Mouse (Mus musculus) liver, adult 2 months (tissue): ENCODE measurements at regions not wholly inside any gene's neighbourhood (a gene's known extent, or its start where the extent isn't known, plus 50 kb on each side); places are given as distances from the start of the nearest gene placed in this dataset.

Source experiments
- DNase-seq: peaks from one replicate; pipeline ENCODE4 v3.0.0-alpha.2; 2011; ENCODE audit warnings: low read depth, low spot score; ENCODE audit errors: extremely low read depth
- H3K27ac ChIP-seq: fragments of 200-500 bp; replicated peaks from 2 replicates; pipeline ENCODE4 v1.5.1; 2012; ENCODE audit warnings: low read depth, mild to moderate bottlenecking, control low read depth, inconsistent platforms, low read length; ENCODE audit not compliant: insufficient read depth
- H3K27me3 ChIP-seq: fragments of 200-500 bp; 2 replicates; pipeline ENCODE4 v1.6.1; 2012; ENCODE audit warnings: mild to moderate bottlenecking, moderate library complexity, low read length, inconsistent platforms; ENCODE audit not compliant: control insufficient read depth, insufficient read depth
- H3K36me3 ChIP-seq: fragments of 200-500 bp; 2 replicates; pipeline ENCODE4 v1.6.1; 2012; ENCODE audit warnings: low read length, inconsistent platforms; ENCODE audit not compliant: control insufficient read depth, insufficient read depth
- H3K4me1 ChIP-seq: fragments of 200-500 bp; 2 replicates; pipeline ENCODE4 v1.6.1; 2011; ENCODE audit warnings: low read length; ENCODE audit not compliant: control insufficient read depth, insufficient read depth
- H3K4me3 ChIP-seq: fragments of 200-500 bp; 2 replicates; pipeline ENCODE4 v1.5.1; 2011; ENCODE audit warnings: low read depth, mild to moderate bottlenecking, control low read depth, low read length, moderate library complexity; ENCODE audit not compliant: insufficient read depth
- H3K79me2 ChIP-seq: fragments of 200-500 bp; 2 replicates; pipeline ENCODE4 v1.6.1; 2012; ENCODE audit warnings: inconsistent platforms, mild to moderate bottlenecking, low read length, moderate library complexity; ENCODE audit not compliant: control insufficient read depth, insufficient read depth
- H3K9ac ChIP-seq: fragments of 200-500 bp; 2 replicates; pipeline ENCODE4 v1.6.1; 2012; ENCODE audit warnings: low read depth, mild to moderate bottlenecking, control low read depth, inconsistent platforms, low read length
- CTCF ChIP-seq: fragments of 200-500 bp; IDR thresholded peaks from 2 replicates; pipeline ENCODE4 v1.5.1; 2011; ENCODE audit warnings: low read depth, low read length, control low read depth
- POLR2A ChIP-seq: fragments of 200-500 bp; IDR thresholded peaks from 2 replicates; pipeline ENCODE4 v1.6.1; 2011; ENCODE audit warnings: low read length, control low read depth; ENCODE audit not compliant: insufficient read depth; ENCODE audit errors: extremely low read depth
- WGBS: fragments of 180-500 bp; shearing (Covaris S2); methylation state at CpG from one replicate; pipeline ENCODE4 v1.1.7; 2018; 5-methylcytosine and 5-hydroxymethylcytosine counted together

DNA sequence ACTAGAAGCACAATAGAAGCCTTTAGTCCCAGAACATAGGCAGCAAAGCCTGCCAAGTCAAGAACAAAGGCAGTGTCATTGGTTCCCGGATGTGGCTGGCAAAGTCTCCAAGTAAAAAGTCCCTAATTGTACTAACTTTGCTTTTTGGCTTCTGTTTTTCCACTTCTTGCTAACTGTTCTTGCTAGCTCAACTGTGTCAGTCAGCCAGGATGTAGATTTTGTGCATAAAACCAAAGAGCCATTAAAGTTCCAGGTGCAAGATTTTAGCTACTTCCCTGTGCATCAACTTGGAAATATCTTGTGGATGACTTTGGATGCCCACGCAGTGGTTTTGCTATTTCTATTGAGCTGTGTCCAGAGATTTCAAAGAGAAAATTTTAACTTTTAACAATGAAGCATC, 560.0 kb upstream of the B3galt2 start:
- Histone ChIP-seq H3K27ac (no peak overlapping the region), H3K9ac (no peak overlapping the region), H3K4me1 (no peaks in the 10 kb centered on the region), H3K36me3 (no peaks in the 10 kb centered on the region), H3K79me2 (no peaks in the 10 kb centered on the region), H3K27me3 (no peaks in the 10 kb centered on the region), H3K4me3 (no peak overlapping the region)
- WGBS = 96% methylated on average over 2 of the region's 2 CpGs
- TF ChIP-seq POLR2A = no peak
- no peak for TF ChIP-seq CTCF
- no peak for DNase-seq

DNA sequence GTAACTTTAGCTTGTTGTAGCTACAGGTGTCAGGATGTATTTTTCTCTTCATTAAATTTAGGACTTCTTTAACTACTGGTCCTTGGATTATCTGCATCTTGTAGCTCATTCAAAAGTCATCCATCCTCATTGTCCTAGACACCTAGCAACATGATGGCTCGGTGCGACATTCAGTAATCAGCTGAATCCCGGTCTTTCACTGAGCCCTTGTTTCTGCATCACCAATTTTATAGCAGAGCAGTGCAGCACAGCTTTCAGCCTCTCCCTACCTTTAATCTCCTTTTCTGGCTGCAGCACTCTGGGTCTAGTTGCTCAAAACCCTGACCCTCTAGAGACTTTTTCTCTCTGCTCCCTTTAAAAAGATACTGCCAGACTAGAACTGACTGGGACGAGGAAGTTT, 543.6 kb upstream of the B3galt2 start:
- Histone ChIP-seq H3K36me3 (no peaks in the 10 kb centered on the region), H3K4me3 (no peak overlapping the region), H3K4me1 (no peaks in the 10 kb centered on the region), H3K79me2 (no peaks in the 10 kb centered on the region), H3K9ac (no peak overlapping the region), H3K27ac (no peak overlapping the region), H3K27me3 (no peaks in the 10 kb centered on the region)
- no peak for DNase-seq
- WGBS = 87% methylated on average over 4 of the region's 4 CpGs
- no peak for TF ChIP-seq CTCF
- no peak for TF ChIP-seq POLR2A

DNA sequence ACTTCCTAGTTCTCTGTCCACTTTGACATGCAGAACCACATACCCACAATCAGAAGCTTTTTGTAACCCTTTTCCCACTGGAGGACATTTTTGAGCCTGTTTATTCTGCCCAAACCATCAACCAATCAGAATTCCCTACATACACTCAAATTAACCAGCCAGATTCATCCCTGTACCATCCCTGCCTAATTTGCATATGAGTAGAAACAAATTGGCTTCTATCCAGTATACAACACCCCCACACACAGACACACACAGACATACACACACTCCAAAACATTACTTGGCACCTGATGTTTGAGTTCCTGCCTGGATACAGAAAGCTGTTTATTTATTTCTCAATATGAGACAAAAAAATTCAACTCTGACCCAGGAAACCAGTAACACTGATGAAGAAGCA, 542.2 kb upstream of the B3galt2 start:
- no peak overlapping the region for H3K4me3 ChIP-seq
- no peaks in the 10 kb centered on the region for H3K36me3 ChIP-seq
- DNase-seq = no peak
- H3K27me3 ChIP-seq = no peaks in the 10 kb centered on the region
- H3K4me1 ChIP-seq = no peaks in the 10 kb centered on the region
- TF ChIP-seq CTCF (no peak), POLR2A (no peak)
- H3K27ac ChIP-seq = no peak overlapping the region
- H3K9ac ChIP-seq = no peak overlapping the region
- H3K79me2 ChIP-seq = no peaks in the 10 kb centered on the region

DNA sequence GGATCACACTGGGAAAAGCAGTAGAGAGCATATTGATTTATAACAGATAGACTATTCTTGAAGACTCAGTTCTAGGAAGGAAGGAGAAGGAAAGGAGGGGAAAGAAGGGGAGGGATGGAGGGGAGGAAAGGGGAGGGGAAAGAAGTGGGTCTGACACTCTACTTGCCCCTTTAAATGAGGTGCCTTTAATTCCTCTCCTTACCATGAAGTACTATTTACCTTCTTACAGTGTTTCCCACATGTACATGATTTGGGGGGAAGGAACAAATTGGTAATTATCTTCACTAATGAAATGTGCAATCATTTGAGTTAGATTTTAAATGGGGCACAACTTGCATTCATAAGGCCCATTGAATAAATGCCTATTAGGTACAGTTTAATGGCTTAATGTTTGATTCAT, 518.3 kb upstream of the B3galt2 start:
- Histone ChIP-seq H3K27ac (no peak overlapping the region), H3K79me2 (no peaks in the 10 kb centered on the region), H3K27me3 (no peaks in the 10 kb centered on the region), H3K4me1 (no peaks in the 10 kb centered on the region), H3K9ac (no peak overlapping the region), H3K4me3 (no peak overlapping the region), H3K36me3 (no peaks in the 10 kb centered on the region)
- TF ChIP-seq CTCF (no peak), POLR2A (no peak)
- no peak for DNase-seq

DNA sequence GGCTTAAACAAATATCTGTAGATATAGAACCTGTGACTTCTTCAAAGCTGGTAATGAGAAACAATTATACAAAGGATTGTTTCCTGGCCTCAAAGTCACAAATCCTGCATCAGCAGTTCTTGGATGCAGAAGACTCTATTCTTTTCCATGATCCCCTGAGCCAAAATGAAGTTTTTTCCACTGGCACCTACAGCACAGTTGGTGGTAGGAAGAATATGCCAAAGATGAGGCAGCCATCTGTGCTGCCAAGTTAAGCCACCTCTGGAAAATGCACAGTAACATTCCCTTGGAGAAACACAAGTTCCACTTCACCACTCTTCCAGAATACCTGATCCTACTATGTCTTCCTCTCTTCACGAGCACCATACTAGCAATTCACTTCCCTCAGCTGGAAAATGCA, 510.2 kb upstream of the B3galt2 start:
- no peaks in the 10 kb centered on the region for H3K27me3 ChIP-seq
- WGBS = 54% methylated on average over 1 of the region's 1 CpGs
- no peak for DNase-seq

DNA sequence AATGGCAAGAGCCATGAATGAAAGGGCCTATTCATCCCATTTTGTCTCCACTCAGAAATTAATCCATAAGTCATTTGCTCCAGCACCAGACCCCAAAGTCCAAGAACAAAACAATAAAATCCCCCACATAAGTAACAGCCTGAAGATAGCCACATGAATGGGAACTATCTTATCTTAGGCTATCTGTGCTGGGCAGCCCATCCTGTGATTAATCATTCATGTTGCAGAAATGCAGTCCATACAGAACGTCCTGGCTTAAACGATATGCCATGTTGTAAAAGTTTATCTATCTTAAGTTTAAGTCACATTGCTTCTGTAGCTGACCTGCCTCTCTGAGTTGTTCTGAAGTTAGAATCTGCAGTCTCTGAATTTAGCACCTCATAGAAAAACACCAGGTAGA, 507.7 kb upstream of the B3galt2 start:
- Histone ChIP-seq H3K27ac (no peak overlapping the region), H3K27me3 (no peaks in the 10 kb centered on the region), H3K4me1 (no peaks in the 10 kb centered on the region), H3K79me2 (no peaks in the 10 kb centered on the region), H3K36me3 (no peaks in the 10 kb centered on the region), H3K9ac (no peak overlapping the region), H3K4me3 (no peak overlapping the region)
- no peak for TF ChIP-seq POLR2A
- TF ChIP-seq CTCF = no peak
- WGBS = 70% methylated on average over 2 of the region's 2 CpGs
- no peak for DNase-seq

More for the DNA sequence above, 510.2 kb upstream of the B3galt2 start:
- no peak overlapping the region for H3K4me3 ChIP-seq
- H3K9ac ChIP-seq = no peak overlapping the region
- no peaks in the 10 kb centered on the region for H3K79me2 ChIP-seq
- H3K36me3 ChIP-seq = no peaks in the 10 kb centered on the region
- no peak overlapping the region for H3K27ac ChIP-seq
- H3K4me1 ChIP-seq = no peaks in the 10 kb centered on the region
- TF ChIP-seq CTCF (no peak), POLR2A (no peak)
